Mouse (Mus musculus) ovary, postnatal 36 days (tissue): Measurements from ENCODE around the gene Acp7.
"Not testable (repeated sequence)": the region's sequence is repeated elsewhere in the genome, so short reads cannot be mapped to it uniquely, and the experiment has no call there.

Experiments used
- DNase-seq: peaks from one replicate; pipeline ENCODE4 v3.0.0; 2022; ENCODE audit warnings: low spot score, mixed read lengths

Acp7 gene

DNA sequence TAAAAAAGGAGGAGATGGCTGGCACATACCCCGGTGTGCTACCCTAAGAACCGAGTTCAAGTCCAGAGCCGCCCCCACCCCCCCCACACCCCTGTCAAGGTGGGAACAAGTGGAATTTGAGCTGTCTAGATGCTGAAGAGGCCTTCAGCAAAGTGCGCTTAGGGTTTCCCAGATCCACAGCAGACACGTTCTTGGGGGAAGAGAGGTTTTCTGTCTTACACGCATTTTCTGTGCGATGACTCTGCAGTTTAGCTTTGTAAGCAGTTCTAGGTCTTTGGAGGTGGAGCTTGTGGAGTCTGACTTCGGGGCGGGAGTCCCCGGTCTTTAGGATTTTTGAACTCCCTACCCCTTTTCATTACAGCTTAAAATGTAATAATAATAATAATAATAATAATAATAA, at the start of gene Acp7:
Gene Acp7, minus strand, starts transcription at position 260 of the 400 bp plus-strand sequence.
- DNase-seq, result no peak

DNA sequence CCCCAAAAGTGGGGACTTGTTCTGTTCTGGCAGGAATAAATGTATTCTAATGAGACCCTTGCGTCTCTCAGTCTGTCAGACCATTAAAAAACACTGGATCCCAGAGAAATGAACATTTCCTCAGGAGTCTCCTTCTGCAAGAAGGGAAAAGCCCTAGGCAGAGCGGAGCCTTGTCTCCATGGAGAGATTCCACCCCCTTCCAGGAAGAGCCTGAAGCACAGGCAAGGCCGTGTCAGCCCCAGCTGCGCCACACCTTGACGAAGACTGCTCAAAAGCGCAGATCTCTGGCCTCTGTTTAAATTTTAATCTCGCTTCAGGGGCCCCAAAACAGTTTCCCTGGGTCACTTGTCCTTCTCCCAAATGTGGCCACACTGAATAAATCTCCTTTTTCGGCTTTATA, 46.5 kb upstream of the Acp7 start:
- DNase-seq, result no peak

DNA sequence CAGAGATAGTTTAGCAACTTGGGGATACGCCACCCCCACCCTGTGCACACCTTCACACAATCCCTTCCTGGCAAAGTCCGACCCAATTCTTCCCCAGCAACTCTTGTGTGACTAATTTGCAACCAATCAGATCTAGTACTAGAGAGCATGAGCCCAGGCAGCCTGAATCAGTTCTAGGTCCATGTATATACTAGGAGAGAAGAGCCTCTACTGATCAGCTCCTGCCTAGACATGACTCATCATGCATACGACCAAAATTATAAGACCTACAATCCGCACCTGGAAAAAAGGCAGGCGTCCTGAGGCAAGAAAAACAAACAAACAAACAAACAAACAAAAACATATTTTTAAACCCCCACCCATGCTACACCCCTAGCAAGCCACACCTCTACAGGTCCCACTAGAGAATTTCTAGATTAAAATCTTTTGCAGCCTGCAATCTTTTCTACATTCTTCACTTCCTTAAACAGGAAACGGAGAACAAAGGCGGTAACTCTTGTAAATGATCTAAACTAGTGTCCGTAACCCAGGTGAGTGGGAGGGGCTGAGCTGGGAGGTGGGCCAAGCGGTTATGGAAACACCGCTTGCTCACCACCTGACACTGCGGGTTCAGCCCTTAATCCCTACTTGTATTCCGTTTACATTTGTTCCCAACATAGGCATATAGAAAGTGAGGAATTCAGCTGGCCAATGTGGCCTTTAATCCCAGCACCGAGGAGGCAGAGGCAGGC, 45.8 kb upstream of the Acp7 start:
- no peak for DNase-seq

DNA sequence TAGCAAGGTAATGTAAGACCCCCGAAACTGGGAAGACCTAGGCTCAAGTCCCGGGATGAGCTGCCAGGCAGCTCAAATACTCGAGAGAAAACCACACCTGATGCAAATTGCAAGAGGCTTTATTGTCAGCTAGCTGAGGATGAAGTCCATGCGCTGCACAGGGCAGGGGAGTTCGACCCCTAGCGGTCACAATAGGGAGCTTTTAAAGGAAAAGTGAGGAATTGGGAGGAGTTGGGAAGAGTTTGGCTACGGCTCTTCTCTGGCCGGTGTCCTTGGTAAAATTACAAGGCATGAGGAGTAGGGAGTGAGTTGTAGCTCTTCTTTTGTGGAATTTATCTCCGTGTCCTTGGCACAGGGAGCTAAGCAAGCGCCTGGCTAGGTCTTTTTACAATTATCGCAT, 44.6 kb upstream of the Acp7 start:
- DNase-seq, result peak; percentile 38

DNA sequence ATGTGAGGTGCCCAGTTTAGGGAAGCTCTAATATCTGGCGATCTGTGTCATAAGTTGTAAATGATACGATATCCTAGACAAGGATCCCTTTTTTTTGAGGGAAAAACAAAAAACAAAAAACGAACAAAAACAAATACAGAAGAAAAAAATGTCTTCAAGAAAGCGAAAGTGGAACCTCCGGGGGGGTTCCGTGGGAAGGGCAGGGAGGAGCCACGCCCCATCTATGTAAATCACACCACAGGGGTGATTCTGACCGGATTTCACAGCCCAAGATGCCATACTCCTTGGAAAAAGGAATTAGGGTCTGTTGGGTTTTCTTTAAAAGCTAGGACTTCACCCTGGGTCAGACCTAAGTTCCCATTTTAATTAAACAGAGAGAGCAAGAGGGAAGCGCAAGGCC, 43.9 kb upstream of the Acp7 start:
- no peak for DNase-seq

DNA sequence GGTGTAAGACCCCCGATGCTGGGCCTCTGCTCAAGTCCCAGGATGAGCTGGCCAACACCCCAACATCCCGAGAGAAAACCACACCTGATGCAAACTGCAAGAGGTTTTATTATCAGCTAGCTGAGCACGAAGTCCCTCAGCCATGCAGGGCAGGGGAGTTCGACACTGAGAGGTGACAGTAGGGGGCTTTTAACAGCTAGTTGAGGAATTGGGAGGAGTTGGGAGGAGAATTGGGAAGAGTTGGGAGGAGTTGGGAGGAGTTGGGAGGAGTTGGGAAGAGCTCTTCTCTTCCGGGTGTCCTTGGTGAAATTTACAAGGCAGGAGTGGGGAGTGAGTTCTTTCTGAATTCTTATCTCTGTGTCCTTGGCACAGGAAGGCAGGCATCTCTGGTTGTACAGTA, 41.7 kb upstream of the Acp7 start:
- DNase-seq, result not testable (repeated sequence)

DNA sequence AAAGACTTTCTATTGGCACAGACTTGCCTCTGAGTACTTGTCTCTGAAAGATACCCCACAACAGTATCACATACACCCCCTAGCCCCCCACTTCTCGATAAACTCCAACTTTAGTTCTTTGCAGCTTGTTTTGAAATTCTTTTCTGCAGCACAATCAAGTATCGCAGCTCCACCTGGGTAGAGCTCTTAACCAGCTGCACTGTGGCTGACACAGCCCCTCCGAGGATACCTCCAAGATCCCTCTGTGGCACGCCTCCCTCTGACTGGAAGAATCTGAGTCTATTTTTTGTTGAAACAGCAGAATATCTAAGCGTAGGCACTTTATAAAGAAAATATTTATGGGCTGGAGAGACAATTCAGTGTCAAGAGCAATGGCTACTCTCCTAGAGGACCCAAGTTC, 41.1 kb upstream of the Acp7 start:
- DNase-seq, result no peak

DNA sequence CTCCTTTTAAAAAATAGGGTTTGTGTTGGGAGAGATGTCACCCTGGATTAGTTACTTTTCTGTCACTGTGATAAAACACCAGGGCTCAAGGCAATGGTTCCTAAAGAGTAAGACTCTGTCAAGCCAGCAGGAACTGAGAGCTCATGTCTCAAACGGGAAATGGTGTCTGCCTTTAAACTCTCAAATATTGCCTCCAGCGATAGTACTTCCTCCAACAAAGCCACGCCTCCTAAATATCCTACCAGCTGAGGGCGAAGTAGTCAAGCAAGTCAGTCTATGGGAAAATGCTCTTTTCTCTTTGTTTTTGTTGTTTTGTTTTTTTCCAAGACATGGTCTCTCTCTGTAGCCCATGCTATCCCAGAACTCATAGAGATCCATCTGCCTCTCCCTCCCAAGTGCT, 40.0 kb upstream of the Acp7 start:
- no peak for DNase-seq

DNA sequence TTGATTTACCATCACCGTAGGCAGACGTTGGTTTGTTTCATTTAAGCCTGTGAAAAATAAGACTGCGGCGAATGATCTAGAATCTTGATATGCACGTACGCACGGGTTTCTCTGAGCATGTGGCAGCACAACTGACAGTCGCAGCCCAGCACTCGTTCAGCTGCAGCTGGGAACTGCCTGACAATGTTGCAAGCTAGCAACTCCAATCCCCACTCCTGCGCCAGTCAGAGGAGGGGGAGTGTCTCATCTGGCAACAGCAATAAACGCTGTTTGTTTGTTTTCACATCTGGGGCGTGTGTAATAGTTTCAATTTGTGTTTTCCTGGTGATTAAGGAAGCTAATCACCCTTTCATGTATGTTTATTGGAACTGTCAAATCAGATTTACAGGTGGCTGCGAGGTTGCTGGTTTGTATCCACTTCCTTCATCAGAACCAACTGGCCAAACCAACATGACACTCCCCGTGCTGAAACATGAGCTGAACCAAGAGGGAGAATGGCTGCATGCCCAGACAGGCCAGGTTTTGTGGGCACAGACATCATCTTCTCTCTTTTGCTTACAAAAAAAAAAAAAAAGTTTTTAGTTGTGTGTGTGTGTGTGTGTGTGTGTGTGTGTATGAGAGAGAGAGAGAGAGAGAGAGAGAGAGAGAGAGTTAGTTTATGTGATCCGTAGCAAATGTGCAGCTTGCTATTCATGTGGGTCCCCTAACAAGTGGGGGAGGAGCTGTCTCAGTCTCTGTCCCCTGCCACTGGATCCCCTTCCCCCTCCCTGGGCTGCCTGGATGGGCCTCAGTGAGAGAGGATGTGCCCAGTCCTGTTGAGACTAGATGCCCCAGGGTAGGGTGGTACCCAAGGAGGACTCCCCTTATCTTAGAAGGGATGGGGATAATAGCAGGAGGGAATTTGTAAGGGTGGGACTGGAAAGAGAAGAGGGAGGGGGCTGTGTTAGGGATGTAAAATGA, 34.8 kb upstream of the Acp7 start:
- no peak for DNase-seq

DNA sequence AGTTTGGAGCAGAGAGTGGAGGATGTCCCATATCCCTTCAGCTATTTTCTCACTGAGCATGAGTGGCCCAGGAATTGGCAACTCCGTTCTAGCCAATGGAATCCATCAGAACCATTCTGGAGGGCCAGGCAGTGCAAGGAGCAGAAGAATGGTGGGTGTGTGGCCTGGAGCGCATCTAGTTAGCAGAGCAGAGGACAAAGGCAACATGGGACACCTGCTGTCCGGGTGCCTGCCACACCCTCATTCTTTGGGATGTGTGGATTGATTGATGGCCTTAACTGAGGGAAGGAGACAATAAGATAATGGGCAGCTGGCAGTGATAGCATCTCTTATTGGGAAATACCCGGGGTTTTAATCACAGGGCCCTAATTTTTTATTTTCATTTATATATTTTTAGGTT, 25.3 kb upstream of the Acp7 start:
- DNase-seq, result no peak

DNA sequence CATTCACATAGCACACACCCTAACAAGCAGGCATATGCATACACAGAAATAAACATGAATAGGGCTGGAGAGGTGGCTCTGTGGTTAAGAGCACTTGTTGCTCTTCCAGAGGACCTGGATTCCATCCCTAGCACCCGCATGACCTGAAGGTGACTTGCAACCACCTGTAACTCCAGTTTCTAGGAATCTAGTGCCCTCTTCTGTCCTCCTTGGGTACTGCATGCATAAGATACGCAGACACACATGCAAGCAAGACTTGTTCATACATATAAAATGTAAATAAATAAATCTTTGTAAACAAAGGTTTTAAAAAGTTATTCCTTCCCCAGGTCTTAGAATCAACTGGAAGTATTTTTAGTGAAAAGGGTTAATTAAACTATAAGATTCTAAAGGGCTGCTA, 20.0 kb upstream of the Acp7 start:
- DNase-seq, result no peak

DNA sequence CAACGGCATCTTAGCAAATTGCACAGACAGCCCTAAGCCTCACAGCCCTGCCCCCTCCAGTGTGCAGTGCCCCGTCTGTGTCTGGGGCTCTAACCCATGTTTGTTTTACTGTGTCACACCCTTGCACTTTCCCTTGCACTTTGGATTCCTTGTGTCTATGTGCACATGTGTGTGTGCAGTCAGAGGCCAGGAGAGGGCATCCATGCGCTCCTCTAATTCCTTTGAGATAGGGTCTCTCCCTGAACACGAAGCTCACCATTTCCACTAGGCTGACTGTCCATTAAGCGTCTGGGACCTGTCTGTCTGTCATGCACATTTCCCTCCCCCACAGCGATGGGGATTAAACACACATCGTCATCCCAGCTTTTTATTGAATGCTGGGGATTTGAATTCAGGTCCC, 15.9 kb upstream of the Acp7 start:
- no peak for DNase-seq

DNA sequence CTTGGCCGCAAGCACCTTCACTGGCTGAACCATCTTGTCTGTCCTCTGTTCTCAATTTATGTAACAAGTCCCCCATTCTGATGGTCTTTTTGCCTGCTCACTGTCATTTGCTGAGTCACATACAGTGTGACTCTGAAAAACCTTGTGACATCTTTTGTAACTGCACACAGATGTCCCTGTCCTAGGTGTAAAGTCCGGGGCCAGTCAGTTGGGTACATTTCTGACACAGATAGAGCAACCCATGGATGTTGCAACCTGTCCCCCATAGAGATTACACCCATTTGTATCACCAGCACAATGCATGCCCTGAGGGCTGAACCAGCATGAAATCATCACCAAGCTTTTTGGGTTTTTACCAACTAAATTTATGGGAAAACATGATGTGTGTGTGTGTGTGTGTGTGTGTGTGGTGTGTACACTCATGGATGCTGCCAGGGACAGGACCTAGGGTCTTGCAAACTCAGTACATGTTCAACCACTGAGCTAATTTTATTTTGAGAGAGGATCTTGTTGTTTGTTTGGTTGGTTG, 14.9 kb upstream of the Acp7 start:
- DNase-seq, result no peak

DNA sequence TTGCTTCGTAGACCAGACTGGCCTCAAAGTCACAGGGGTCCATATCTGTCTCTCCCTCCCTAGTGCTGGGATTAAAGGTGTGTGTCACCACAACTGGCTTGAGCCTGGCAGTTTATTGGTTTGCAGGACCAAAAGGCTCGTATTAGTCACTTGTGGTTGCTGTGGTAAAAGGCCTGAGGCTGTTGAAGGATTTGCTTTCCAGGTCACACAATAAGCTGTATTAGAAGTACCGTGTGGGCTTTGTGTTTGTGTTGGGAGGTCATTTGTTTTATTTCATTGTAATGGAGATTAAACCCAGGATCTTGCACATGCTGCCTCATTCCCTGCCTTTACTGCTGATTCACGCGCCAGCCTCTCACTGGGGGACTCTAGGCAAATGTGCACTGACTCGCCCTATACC, 14.2 kb upstream of the Acp7 start:
- DNase-seq, result no peak

DNA sequence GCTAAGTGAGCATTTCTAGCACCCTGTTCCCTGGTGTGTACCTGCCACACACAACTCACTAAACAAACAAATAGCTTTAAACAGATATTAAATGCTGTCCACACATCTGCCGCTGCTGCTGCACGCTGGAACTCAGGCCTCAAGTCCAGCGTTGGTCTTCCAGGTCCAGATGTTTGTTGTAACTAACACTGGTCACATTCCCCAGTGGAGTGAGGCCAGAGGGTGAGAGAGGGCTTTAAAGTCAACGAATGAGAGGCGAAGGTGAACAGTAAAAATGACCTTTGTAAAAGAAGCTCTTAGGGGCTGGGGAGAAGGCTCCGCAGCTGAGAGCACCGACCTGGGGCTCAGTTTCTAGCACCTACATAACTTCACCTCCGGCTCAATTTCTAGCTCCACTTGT, 10.4 kb upstream of the Acp7 start:
- no peak for DNase-seq

DNA sequence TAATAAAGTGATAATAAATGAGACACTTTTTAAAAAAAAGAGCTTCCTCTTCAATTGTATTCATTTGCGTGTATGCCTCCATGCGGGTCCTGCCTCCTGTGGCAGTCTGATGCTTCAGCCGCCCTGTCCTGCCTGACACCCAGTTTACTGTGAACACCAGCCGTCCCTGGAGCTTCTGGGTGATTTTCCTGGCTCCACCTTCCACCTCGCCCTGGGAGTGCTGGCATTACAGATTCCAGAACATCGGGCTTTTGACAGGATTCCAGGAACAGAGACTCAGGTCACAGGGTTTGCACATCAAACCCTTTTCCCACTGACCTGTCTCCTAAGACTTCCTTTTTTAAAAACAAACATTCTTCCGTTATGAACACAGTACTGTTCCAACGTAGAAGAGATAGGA, 6.4 kb upstream of the Acp7 start:
- DNase-seq, result no peak

DNA sequence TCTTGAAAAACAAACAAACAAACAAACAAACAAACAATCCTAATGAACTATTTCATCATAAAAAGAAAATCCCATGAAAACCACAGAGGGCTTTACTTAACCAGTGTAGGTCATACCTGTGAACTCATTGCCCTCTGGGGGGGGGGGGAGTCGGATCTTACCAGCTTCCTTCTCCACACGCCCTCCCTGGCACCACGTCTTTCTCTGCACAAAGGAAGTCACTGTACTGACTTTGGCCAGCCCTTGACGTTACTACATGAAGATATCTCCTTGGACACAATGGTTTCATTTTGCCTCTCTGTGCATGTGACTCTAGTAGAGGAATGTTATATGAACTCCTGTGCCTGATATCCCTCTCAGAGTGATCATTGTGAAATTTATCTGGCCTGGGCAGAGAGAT, 3.0 kb upstream of the Acp7 start:
- no peak for DNase-seq

DNA sequence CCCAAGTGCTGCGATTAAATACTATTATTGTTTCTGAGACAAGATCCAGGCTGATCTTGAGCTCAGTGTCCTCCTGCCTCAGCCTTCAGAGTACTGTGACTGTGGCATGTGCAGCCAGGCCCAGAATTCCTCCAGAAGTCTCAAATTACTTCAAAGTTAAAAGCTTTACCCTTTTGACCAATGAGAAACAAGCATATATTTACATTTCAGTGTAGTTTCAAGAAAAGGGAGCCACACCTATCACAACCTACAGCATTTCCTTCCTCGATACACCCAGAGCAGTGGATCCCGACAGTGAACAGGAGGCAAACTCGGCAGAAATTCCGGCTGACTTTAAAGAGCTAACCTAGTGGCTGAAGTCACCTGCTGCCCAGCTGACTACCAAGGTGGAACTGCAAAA, 6.3 kb downstream of the Acp7 start:
- no peak for DNase-seq

DNA sequence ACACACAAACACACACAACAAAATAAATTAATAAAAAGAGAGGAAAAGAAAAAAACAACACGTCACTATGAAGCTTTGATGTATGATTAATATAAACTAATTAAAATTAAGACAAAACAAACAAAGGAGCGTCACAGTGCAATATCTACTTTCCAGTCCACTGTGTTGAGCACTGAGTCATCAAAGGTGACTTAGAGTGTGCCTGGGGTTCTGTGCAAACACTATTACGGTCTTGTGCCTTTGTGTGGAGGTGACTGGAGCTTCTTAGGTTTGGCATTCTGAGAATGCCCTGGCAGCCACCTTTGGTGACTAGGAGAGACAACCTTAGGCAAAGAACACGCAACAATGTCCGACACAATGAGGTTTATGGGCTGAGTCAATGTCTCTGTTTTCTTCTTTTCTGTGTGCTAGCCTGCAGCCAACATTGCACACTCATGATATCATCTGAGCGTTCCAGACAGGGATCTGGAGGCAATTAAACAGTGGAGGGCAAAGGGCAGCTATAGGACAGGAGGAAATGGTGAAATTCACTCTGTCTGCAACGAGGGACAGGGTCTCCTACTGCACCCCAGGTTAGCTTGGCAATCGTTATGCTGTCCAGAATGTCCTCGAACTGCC, 11.9 kb downstream of the Acp7 start:
- no peak for DNase-seq

DNA sequence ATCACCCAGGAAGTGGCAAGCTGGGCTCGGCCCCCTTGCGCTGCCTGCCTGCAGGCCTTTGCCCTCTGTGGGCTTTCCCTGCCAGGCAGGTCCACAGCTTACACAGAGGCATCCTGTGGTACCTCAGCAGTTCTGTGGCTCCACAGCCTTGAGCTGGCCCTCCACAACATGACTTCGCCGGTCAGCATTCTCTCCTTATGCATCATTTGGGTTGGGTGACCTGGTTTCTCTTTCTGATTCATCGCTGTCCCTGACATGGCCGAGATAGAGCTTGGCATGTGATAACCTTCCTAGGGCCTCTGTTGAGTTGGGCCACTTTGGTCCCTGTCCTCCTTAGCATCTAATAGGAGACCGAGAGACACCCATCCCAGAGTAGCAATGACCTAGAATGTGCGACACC, 25.2 kb downstream of the Acp7 start:
- no peak for DNase-seq

DNA sequence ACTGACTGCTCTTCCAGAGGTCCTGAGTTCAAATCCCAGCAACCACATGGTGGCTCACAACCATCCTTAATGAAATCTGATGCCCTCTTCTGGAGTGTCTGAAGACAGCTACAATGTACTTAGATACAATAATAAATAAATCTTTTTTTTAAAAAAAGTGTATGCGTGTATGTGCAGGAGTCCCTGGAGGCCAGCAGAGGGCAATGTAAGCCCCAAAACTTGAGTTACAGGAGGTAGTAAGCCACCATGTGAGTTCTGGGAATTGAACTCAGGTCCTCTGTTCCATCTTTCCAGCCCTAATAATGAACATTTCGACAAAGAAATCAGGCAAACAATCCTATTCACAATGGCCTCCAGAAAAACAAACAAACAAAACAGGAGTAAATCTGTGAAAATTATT, 27.3 kb downstream of the Acp7 start:
- DNase-seq, result not testable (repeated sequence)

DNA sequence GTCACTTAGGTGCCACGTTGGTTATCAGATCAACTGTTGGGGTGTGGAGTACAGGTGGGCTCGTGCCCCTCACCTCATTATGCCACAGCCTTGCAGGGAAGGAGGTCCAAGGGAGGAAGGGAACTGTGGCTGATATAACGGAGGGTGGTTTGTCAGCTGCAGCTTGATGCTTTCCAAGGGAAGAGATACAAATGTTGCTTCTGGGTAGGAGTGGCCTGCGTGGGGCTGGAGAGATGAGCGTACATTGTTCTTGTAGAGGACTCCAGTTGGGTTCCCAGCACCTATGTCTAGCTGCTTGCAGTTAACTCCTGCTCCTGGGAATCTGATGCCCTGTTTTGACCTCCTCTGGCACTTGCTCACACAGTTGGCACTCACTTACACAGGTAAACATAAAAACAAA, 28.0 kb downstream of the Acp7 start:
- no peak for DNase-seq

DNA sequence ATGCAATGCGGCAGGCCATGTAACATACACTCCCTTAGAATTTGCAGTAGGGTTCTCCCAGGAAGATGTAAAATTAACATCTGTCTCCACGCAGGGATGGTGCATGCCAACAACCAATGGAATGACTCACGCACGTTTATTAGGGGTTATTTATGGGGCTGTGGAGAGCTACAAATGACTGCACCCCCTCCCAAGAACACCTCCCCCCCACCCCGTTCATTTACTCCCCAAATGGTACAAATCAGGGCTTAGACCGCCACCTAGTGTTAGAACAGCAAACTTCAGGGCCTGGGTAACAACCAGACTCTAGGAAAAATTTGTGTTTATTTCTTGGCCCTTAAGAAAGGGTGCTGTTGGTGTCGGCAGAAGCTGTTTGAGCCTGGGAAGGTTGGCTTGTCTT, 29.5 kb downstream of the Acp7 start:
- no peak for DNase-seq
